Mouse (Mus musculus) forebrain, embryonic 13.5 days (tissue): Measurements from ENCODE around the gene Azin2. TPM values are rescaled to one million over a fixed set of nuclear protein-coding genes. Genes with fewer than 3 reads are reported as not detected.

ENCODE experiments used
- ATAC-seq: fragments of 200-750 bp; cut with Nextera tagmentation; 2 replicates; pipeline ENCODE4 v1.8.0; 2017
- H3K27ac ChIP-seq: fragments of 300-500 bp; sonication (generic); 2 replicates; pipeline ENCODE4 v1.5.1; 2015; ENCODE audit warnings: inconsistent platforms, mild to moderate bottlenecking, moderate library complexity
- H3K27me3 ChIP-seq: fragments of 300-500 bp; sonication (generic); 2 replicates; pipeline ENCODE4 v1.6.1; 2015; ENCODE audit warnings: mild to moderate bottlenecking, inconsistent platforms
- H3K36me3 ChIP-seq: fragments of 300-500 bp; sonication (generic); 2 replicates; pipeline ENCODE4 v1.6.1; 2015; ENCODE audit warnings: mild to moderate bottlenecking, inconsistent platforms; ENCODE audit not compliant: poor library complexity, severe bottlenecking
- H3K4me1 ChIP-seq: fragments of 300-500 bp; sonication (generic); 2 replicates; pipeline ENCODE4 v1.6.1; 2015; ENCODE audit warnings: inconsistent platforms
- H3K4me2 ChIP-seq: fragments of 300-500 bp; sonication (generic); 2 replicates; pipeline ENCODE4 v1.6.1; 2015; ENCODE audit warnings: inconsistent platforms, mild to moderate bottlenecking, moderate library complexity
- H3K4me3 ChIP-seq: fragments of 300-500 bp; sonication (generic); 2 replicates; pipeline ENCODE4 v1.5.1; 2015; ENCODE audit warnings: mild to moderate bottlenecking, inconsistent platforms
- H3K9ac ChIP-seq: fragments of 300-500 bp; sonication (generic); 2 replicates; pipeline ENCODE4 v1.6.1; 2015; ENCODE audit warnings: mild to moderate bottlenecking, inconsistent platforms
- H3K9me3 ChIP-seq: fragments of 300-500 bp; sonication (generic); replicated peaks from 2 replicates; pipeline ENCODE4 v1.6.1; 2016; ENCODE audit warnings: inconsistent platforms
- WGBS: fragments of 180-500 bp; shearing (Covaris S2); methylation state at CpG from one replicate; pipeline ENCODE4 v1.1.7; 2015; 5-methylcytosine and 5-hydroxymethylcytosine counted together
- polyA plus RNA-seq: library from polyadenylated mRNA; unstranded; fragments of >200 nt; fragmentation: Nextera tagmentation; extraction: Ambion mirVana; gene quantifications from 2 replicates; pipeline ENCODE4 v1.2.1, GENCODE M21; 2015

Gene Azin2
- polyA plus RNA-seq, 1 experiment from 2014 or later = 11.3 TPM

DNA sequence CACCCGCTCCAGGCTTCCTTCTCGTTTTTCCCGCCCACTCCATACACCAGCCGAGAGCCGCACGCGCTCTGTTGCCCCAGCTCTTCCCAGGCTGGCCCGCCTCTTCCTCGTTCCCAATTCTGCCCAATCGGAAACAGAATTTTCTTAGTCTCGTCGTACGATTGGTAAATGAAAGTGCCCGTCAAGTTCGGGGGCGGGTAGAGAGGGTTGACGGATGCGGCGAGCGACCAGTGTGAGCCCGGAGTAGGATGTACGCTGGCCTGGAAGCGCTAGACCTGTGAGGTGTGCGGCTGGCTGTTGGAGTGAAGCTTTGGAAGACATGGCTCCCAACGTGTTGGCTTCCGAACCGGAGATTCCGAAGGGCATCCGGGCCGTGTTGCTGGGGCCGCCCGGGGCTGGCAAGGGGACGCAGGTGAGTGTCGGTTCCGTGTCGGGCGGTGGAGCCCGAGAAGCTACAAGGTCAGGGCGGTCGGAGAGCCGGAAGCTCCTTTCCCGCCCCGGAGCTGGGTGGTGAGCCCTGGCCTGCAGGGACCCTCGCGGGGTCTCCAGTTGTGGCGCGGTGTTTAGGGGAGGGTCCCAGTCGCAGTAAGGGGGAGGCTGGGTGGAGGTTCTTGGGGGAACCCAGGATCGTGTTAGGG, 30.9 kb upstream of the Azin2 start:
- under 1% methylated on average over 49 of the region's 49 CpGs for WGBS
- peak overlapping the region; percentile 83 for H3K4me2 ChIP-seq
- H3K9me3 ChIP-seq = no peaks in the 10 kb centered on the region
- 0 out of 2 replicates have a peak, but pooled peaks cover 6% of the 10 kb centered on the region for H3K36me3 ChIP-seq
- H3K4me3 ChIP-seq = peak overlapping the region; percentile 83
- H3K4me1 ChIP-seq = peaks cover 14% of the 10 kb centered on the region
- H3K27me3 ChIP-seq = peaks cover 4% of the 10 kb centered on the region; the same call in 1 of the 2 replicates
- ATAC-seq = peak; percentile 100
- H3K9ac ChIP-seq = peak overlapping the region; percentile 86
- peak overlapping the region; percentile 60; the same call in 1 of the 2 replicates for H3K27ac ChIP-seq

GRCm38 (mm10) chr4:128992176-128992575, 29.9 kb upstream of the Azin2 start:
- Histone ChIP-seq H3K9me3 (no peaks in the 10 kb centered on the region), H3K27ac (no peak overlapping the region), H3K4me3 (no peak overlapping the region), H3K4me2 (no peak overlapping the region), H3K4me1 (peaks cover 14% of the 10 kb centered on the region), H3K9ac (no peak overlapping the region), H3K36me3 (0 out of 2 replicates have a peak, but pooled peaks cover 6% of the 10 kb centered on the region), H3K27me3 (peaks cover 4% of the 10 kb centered on the region; the same call in 1 of the 2 replicates)
- no peak for ATAC-seq
- WGBS = 94% methylated on average over 3 of the region's 3 CpGs

GRCm38 (mm10) chr4:128991500-128992008, 29.3 kb upstream of the Azin2 start, which contains the start of gene Ak2:
Gene Ak2, plus strand, starts transcription at chr4:128991958.
- Histone ChIP-seq H3K4me2 (peak within 1 kb of the TSS; percentile 83; the same call in 1 of the 2 replicates), H3K4me3 (no peak within 1 kb of the TSS)

DNA sequence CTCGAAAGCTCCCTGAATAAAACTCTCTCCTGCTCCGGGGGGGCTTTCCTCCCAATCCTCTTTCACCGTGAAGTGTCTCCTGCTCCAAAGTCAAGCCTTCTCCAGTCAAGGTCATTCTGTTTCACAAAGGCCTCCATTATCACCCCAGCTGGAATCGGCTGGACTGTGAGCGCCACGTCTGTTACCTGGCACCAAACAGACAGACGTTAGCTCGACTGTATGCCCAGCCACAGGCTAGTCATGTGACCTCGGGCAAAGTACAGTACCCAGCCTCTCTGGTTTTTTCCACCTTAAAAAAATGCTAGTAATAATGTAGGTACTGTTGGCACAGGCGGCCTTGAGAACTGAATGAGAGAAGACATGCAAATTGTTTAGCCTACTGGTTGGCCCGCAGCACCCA, 27.4 kb upstream of the Azin2 start:
- Histone ChIP-seq H3K27me3 (peaks cover 4% of the 10 kb centered on the region; the same call in 1 of the 2 replicates), H3K9me3 (no peaks in the 10 kb centered on the region), H3K4me2 (no peak overlapping the region), H3K4me1 (peaks cover 11% of the 10 kb centered on the region), H3K27ac (no peak overlapping the region), H3K36me3 (no peaks in the 10 kb centered on the region), H3K4me3 (no peak overlapping the region), H3K9ac (no peak overlapping the region)
- WGBS = 60% methylated on average over 11 of the region's 11 CpGs
- ATAC-seq = no peak

More at GRCm38 (mm10) chr4:128991500-128992008, 29.3 kb upstream of the Azin2 start, which contains the start of gene Ak2:
- Histone ChIP-seq H3K27ac (no peak within 1 kb of the TSS), H3K36me3 (0 out of 2 replicates have a peak, but pooled peaks cover 3% of the 10 kb centered on the region), H3K4me1 (peaks cover 14% of the 10 kb centered on the region), H3K9me3 (no peaks in the 10 kb centered on the region), H3K9ac (no peak within 1 kb of the TSS), H3K27me3 (peaks cover 4% of the 10 kb centered on the region; the same call in 1 of the 2 replicates)
- WGBS = 95% methylated on average over 9 of the region's 9 CpGs
- no peak for ATAC-seq

GRCm38 (mm10) chr4:128988911-128989310, 26.7 kb upstream of the Azin2 start:
- H3K9me3 ChIP-seq = no peaks in the 10 kb centered on the region
- no peaks in the 10 kb centered on the region for H3K36me3 ChIP-seq
- H3K27me3 ChIP-seq = peaks cover 4% of the 10 kb centered on the region; the same call in 1 of the 2 replicates
- no peak for ATAC-seq
- peaks cover 3% of the 10 kb centered on the region for H3K4me1 ChIP-seq
- no peak overlapping the region for H3K9ac ChIP-seq
- WGBS = 51% methylated on average over 3 of the region's 3 CpGs
- H3K4me2 ChIP-seq = no peak overlapping the region
- H3K4me3 ChIP-seq = no peak overlapping the region
- H3K27ac ChIP-seq = no peak overlapping the region

DNA sequence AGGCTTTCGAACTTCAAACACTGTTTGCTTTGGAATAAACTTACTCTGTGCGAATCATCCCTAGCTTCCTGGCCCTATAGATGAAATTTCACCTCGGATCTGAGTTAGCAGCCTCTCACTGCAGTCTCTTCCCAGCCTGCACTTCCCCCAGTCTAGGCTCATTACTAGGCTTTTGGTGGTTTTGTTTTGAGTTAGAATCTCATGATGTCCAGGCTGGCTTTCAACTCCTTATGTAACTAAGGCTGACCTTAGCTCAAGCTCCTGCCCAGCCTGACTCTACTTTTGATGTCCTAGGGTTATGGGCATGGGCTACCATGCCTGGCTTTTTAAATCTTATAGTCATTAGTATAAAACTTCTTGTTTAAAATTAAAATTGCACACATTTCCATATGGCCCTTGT, 22.4 kb upstream of the Azin2 start:
- Histone ChIP-seq H3K4me1 (no peaks in the 10 kb centered on the region), H3K27ac (no peak overlapping the region), H3K4me3 (no peak overlapping the region), H3K27me3 (no peaks in the 10 kb centered on the region), H3K9me3 (no peaks in the 10 kb centered on the region), H3K36me3 (no peaks in the 10 kb centered on the region), H3K9ac (no peak overlapping the region), H3K4me2 (no peak overlapping the region)
- no peak for ATAC-seq
- WGBS = 83% methylated on average over 3 of the region's 3 CpGs

DNA sequence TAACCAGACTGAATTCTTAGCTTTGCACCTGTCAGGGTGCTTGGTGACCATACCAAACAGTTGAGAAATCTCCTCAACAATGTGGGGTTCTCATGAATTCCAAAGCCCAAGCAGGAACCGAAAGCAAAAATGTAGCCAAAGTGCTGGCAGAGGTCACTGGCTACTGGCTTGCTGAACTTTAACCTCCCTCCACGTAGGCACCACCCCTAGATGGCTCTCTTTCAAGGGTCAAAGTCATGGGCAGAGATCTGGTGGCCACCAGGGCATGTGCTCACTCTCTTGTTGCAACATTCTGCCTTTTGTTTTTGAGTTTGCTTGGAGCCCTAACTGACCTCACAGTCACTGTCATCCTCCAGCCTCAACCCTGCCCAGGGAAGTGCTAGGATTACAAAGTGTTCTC, 21.4 kb upstream of the Azin2 start:
- no peak overlapping the region for H3K4me2 ChIP-seq
- WGBS = 67% methylated on average over 2 of the region's 2 CpGs
- no peaks in the 10 kb centered on the region for H3K9me3 ChIP-seq
- no peak overlapping the region for H3K9ac ChIP-seq
- H3K27me3 ChIP-seq = no peaks in the 10 kb centered on the region
- H3K36me3 ChIP-seq = no peaks in the 10 kb centered on the region
- no peak overlapping the region for H3K4me3 ChIP-seq
- no peak overlapping the region for H3K27ac ChIP-seq
- H3K4me1 ChIP-seq = no peaks in the 10 kb centered on the region
- ATAC-seq = no peak

- H3K36me3 ChIP-seq = no peaks in the 10 kb centered on the region
- H3K27ac ChIP-seq = no peak overlapping the region
- no peak overlapping the region for H3K9ac ChIP-seq
- WGBS = 74% methylated on average over 2 of the region's 2 CpGs
- no peak overlapping the region for H3K4me2 ChIP-seq
- no peak overlapping the region for H3K4me3 ChIP-seq
- no peaks in the 10 kb centered on the region for H3K27me3 ChIP-seq
- no peak for ATAC-seq
- H3K4me1 ChIP-seq = no peaks in the 10 kb centered on the region
- H3K9me3 ChIP-seq = no peaks in the 10 kb centered on the region
Observed at GRCm38 (mm10) chr4:128983151-128983550, 20.9 kb upstream of the Azin2 start.

GRCm38 (mm10) chr4:128981833-128982180, 19.6 kb upstream of the Azin2 start:
- Histone ChIP-seq H3K4me3 (no peak overlapping the region), H3K27ac (no peak overlapping the region), H3K27me3 (no peaks in the 10 kb centered on the region), H3K9me3 (no peaks in the 10 kb centered on the region), H3K9ac (no peak overlapping the region), H3K4me2 (no peak overlapping the region), H3K4me1 (no peaks in the 10 kb centered on the region), H3K36me3 (no peaks in the 10 kb centered on the region)
- no peak for ATAC-seq
- 82% methylated on average over 11 of the region's 11 CpGs for WGBS

DNA sequence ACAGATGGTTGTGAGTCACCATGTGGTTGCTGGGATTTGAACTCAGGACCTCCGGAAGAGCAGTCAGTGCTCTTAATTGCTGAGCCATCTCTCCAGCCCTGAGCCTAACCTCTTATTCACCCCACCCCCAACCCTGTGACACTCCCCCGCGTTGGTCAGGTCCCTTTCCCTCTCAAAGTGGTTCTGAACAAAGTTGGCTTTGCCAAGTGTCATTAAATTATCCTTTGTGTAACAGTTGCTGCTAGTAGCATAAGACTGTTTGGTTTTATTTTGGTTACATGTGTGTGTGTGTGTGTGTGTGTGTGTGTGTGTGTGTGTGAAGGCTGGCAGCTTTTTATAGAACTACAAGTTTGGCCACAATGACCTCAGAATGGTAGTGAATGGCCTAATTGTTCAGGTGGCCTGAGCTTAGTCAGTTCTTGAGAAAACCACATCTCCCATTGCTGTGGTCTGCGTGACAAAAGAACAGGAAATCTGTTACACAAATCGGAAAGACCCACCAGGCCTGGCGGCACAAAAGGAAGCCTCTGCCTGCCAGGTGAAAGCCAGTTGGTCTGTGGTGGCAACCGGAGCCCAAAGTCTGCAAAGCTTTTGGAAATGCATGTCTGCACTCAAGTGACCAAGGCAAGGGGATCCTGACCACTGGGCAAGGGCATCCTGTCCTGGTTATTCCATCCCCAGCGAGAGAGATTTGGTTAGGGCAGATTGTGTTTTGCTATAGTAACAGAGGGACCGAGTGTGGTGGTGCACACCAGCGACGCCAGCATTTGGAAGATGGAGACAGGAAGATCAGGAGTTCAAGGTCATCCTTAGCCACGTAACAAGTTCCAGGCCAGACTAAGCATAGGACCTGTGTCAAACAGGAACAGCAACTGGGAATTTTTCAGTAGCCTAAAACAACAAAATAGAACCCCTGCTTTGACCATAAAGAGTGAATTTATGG, 18.9 kb upstream of the Azin2 start:
- H3K9ac ChIP-seq = no peak overlapping the region
- no peaks in the 10 kb centered on the region for H3K36me3 ChIP-seq
- WGBS = 79% methylated on average over 12 of the region's 12 CpGs
- H3K4me1 ChIP-seq = no peaks in the 10 kb centered on the region
- H3K4me2 ChIP-seq = no peak overlapping the region
- H3K9me3 ChIP-seq = no peaks in the 10 kb centered on the region
- no peak for ATAC-seq
- H3K27me3 ChIP-seq = no peaks in the 10 kb centered on the region
- no peak overlapping the region for H3K27ac ChIP-seq
- H3K4me3 ChIP-seq = no peak overlapping the region

- 55% methylated on average over 1 of the region's 1 CpGs for WGBS
- no peaks in the 10 kb centered on the region for H3K4me1 ChIP-seq
- H3K4me3 ChIP-seq = no peak overlapping the region
- no peaks in the 10 kb centered on the region for H3K36me3 ChIP-seq
- H3K9me3 ChIP-seq = no peaks in the 10 kb centered on the region
- no peak overlapping the region for H3K9ac ChIP-seq
- no peak overlapping the region for H3K27ac ChIP-seq
- no peak overlapping the region for H3K4me2 ChIP-seq
- ATAC-seq = no peak
- no peaks in the 10 kb centered on the region for H3K27me3 ChIP-seq
Observed at GRCm38 (mm10) chr4:128978634-128979033, 16.4 kb upstream of the Azin2 start.

DNA sequence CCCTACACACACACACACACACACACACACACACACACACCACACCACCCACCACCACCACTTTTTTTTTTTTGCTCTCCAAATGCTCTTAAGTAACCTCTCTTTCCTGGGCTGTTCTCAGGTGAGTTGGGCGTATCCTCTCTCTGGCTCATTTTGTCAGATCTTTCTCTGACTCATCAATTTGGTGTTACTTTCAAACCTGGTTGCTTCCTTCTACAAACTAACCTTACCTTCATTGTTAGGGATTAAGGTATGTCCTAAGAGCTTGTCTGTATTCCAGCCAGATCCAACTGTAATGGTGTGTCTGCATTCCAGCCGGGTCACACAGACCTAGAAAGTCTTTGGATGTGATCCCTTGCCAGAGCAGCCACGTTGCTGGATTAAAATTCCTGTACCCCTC, 15.0 kb upstream of the Azin2 start:
- H3K9me3 ChIP-seq = no peaks in the 10 kb centered on the region
- 74% methylated on average over 3 of the region's 3 CpGs for WGBS
- ATAC-seq = no peak

More for the DNA sequence above, 15.0 kb upstream of the Azin2 start:
- Histone ChIP-seq H3K4me1 (no peaks in the 10 kb centered on the region), H3K9ac (no peak overlapping the region), H3K4me3 (no peak overlapping the region), H3K27me3 (no peaks in the 10 kb centered on the region), H3K4me2 (no peak overlapping the region), H3K27ac (no peak overlapping the region), H3K36me3 (no peaks in the 10 kb centered on the region)
